Mouse (Mus musculus): ENCODE measurements around the gene Thsd4.

DNA sequence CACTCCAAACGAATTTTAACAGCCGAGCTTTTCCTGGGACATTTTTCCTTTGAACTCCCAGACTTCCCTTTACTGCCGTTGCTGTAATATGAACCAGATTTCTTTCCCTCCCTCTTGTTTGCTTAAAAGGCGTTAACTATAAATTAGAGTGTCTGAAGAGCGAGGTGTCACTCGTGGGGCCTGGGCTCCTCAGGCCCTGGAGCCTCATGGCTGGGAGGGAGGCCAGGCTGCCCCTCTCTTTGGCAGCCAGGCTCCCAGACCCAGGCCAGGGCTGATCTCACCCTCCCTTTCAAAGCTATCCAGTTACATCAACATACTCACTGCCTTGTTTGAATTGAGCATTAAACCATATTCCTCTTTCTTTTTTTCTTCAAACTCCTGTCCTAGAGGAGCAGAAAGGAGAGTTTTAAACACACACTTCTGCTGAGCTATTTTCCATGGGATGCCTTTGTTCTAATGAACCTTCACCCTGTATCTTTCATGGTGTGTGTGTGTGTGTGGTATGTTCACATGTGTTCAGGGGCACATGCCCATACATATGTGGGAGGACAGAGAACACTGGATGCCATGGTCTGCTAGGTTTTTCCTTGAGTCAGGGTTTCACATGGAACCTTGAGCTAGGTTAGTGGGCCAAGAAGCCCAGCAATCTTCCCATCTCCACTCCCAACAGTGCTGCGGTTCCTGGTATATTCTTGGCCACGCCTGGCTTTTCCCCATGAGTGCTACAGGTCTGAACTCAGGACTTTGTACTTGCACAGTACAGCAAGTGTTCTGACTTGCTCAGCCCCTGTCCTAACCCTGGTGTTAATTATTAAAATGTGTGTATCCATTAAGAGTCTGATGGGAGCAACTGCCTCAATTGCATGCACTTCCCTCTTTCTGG is 287.4 kb downstream of the Thsd4 start:
- TF ChIP-seq CTCF (conservative IDR thresholded peaks at IDR 0.05; ENCODE audit: insufficient read depth, insufficient read length, low read depth, low read length) = no peak
- no peak for TF ChIP-seq POLR2A (IDR thresholded peaks at IDR 0.05; ENCODE audit: low read depth, low read length)
